Mouse (Mus musculus): Measurements from ENCODE around the gene Mrps12. TPM values are rescaled to one million over a fixed set of nuclear protein-coding genes. Genes with fewer than 3 reads are reported as not detected.
"Not testable (repeated sequence)": the region's sequence is repeated elsewhere in the genome, so short reads cannot be mapped to it uniquely, and the experiment has no call there.

Gene Mrps12
- total and polyA plus RNA-seq, 2 experiments from 2014 or later, result 73.9 to 133 TPM

- Histone ChIP-seq H3K4me3 (ENCODE audit: low read depth, low read length) (no peak overlapping the region), H3K36me3 (replicated peaks; ENCODE audit: control insufficient read depth, insufficient read depth, low read length) (no peaks in the 10 kb centered on the region), H3K27me3 (ENCODE audit: control insufficient read depth, insufficient read depth, low read length) (no peaks in the 10 kb centered on the region), H3K9me3 (replicated peaks; ENCODE audit: control insufficient read depth, low read length) (no peaks in the 10 kb centered on the region), H3K4me1 (ENCODE audit: control insufficient read depth, insufficient read depth) (no peaks in the 10 kb centered on the region), H3K27ac (ENCODE audit: low read depth) (no peak overlapping the region), H3K4me2 (ENCODE audit: low read depth, low read length) (no peak overlapping the region), H3K9ac (replicated peaks; ENCODE audit: low read depth, low read length) (no peak overlapping the region)
- ATAC-seq (ENCODE audit: insufficient read depth, low read depth), result no peak
- TF ChIP-seq EP300 (IDR thresholded peaks at IDR 0.05; ENCODE audit: low read depth), result no peak
- TF ChIP-seq CTCF (IDR thresholded peaks at IDR 0.05; ENCODE audit: low read depth), result no peak
- no peak for DNase-seq (ENCODE audit: low spot score)
Observed at GRCm38 (mm10) chr7:28709454-28709853, 32.2 kb downstream of the Mrps12 start.

GRCm38 (mm10) chr7:28702601-28703143 lies 38.9 kb downstream of the Mrps12 start:
- Histone ChIP-seq H3K9me3 (replicated peaks; ENCODE audit: control insufficient read depth, low read length) (peaks cover 5% of the 10 kb centered on the region; the same call in 1 of the 2 replicates), H3K27ac (ENCODE audit: low read depth) (no peak overlapping the region), H3K4me1 (ENCODE audit: control insufficient read depth, insufficient read depth) (no peaks in the 10 kb centered on the region), H3K27me3 (ENCODE audit: control insufficient read depth, insufficient read depth, low read length) (no peaks in the 10 kb centered on the region), H3K4me2 (ENCODE audit: low read depth, low read length) (no peak overlapping the region), H3K9ac (replicated peaks; ENCODE audit: low read depth, low read length) (no peak overlapping the region), H3K36me3 (replicated peaks; ENCODE audit: control insufficient read depth, insufficient read depth, low read length) (no peaks in the 10 kb centered on the region), H3K4me3 (ENCODE audit: low read depth, low read length) (no peak overlapping the region)
- WGBS, result 64% methylated on average over 9 of the region's 9 CpGs
- DNase-seq (ENCODE audit: low spot score) (no peak), ATAC-seq (ENCODE audit: insufficient read depth, low read depth) (no peak)
- TF ChIP-seq EP300 (IDR thresholded peaks at IDR 0.05; ENCODE audit: low read depth) (no peak), CTCF (IDR thresholded peaks at IDR 0.05; ENCODE audit: low read depth) (no peak)

- H3K27ac ChIP-seq (ENCODE audit: low read depth); ATAC-seq (ENCODE audit: insufficient read depth, low read depth); DNase-seq (ENCODE audit: low spot score); H3K9ac ChIP-seq (replicated peaks; ENCODE audit: low read depth, low read length); H3K9me3 ChIP-seq (replicated peaks; ENCODE audit: control insufficient read depth, low read length); H3K4me3 ChIP-seq (ENCODE audit: low read depth, low read length); H3K4me1 ChIP-seq (ENCODE audit: control insufficient read depth, insufficient read depth); H3K36me3 ChIP-seq (replicated peaks; ENCODE audit: control insufficient read depth, insufficient read depth, low read length); H3K4me2 ChIP-seq (ENCODE audit: low read depth, low read length); H3K27me3 ChIP-seq (ENCODE audit: control insufficient read depth, insufficient read depth, low read length): not testable (repeated sequence)
- WGBS, result 88% methylated on average over 12 of the region's 12 CpGs
Observed at GRCm38 (mm10) chr7:28701306-28701705, 40.3 kb downstream of the Mrps12 start.

GRCm38 (mm10) chr7:28700269-28700668 lies 41.4 kb downstream of the Mrps12 start:
- no peak overlapping the region for H3K27ac ChIP-seq (ENCODE audit: low read depth)

GRCm38 (mm10) chr7:28697277-28697676 lies 44.3 kb downstream of the Mrps12 start:
- TF ChIP-seq EP300 (IDR thresholded peaks at IDR 0.05; ENCODE audit: low read depth) (no peak), CTCF (IDR thresholded peaks at IDR 0.05; ENCODE audit: low read depth) (no peak)
- H3K27me3 ChIP-seq (ENCODE audit: control insufficient read depth, insufficient read depth, low read length), result peaks cover 8% of the 10 kb centered on the region; the same call in 1 of the 2 replicates
- no peaks in the 10 kb centered on the region for H3K4me1 ChIP-seq (ENCODE audit: control insufficient read depth, insufficient read depth)
- H3K4me2 ChIP-seq (ENCODE audit: low read depth, low read length), result no peak overlapping the region
- ATAC-seq (ENCODE audit: insufficient read depth, low read depth) (no peak), DNase-seq (ENCODE audit: low spot score) (no peak)
- no peak overlapping the region for H3K4me3 ChIP-seq (ENCODE audit: low read depth, low read length)
- no peak overlapping the region for H3K9ac ChIP-seq (replicated peaks; ENCODE audit: low read depth, low read length)
- no peaks in the 10 kb centered on the region for H3K36me3 ChIP-seq (replicated peaks; ENCODE audit: control insufficient read depth, insufficient read depth, low read length)
- H3K27ac ChIP-seq (ENCODE audit: low read depth), result no peak overlapping the region
- WGBS, result 85% methylated on average over 11 of the region's 11 CpGs
- H3K9me3 ChIP-seq (replicated peaks; ENCODE audit: control insufficient read depth, low read length), result peaks cover 5% of the 10 kb centered on the region; the same call in 1 of the 2 replicates

More at GRCm38 (mm10) chr7:28700269-28700668, 41.4 kb downstream of the Mrps12 start:
- ATAC-seq (ENCODE audit: insufficient read depth, low read depth) (no peak), DNase-seq (ENCODE audit: low spot score) (no peak)
- no peak for TF ChIP-seq CTCF (IDR thresholded peaks at IDR 0.05; ENCODE audit: low read depth)
- TF ChIP-seq EP300 (IDR thresholded peaks at IDR 0.05; ENCODE audit: low read depth), result no peak
- H3K27me3 ChIP-seq (ENCODE audit: control insufficient read depth, insufficient read depth, low read length), result no peaks in the 10 kb centered on the region
- WGBS, result 95% methylated on average over 4 of the region's 4 CpGs
- H3K9ac ChIP-seq (replicated peaks; ENCODE audit: low read depth, low read length), result no peak overlapping the region
- no peaks in the 10 kb centered on the region for H3K4me1 ChIP-seq (ENCODE audit: control insufficient read depth, insufficient read depth)
- H3K9me3 ChIP-seq (replicated peaks; ENCODE audit: control insufficient read depth, low read length), result peaks cover 5% of the 10 kb centered on the region; the same call in 1 of the 2 replicates
- H3K4me2 ChIP-seq (ENCODE audit: low read depth, low read length), result no peak overlapping the region
- H3K36me3 ChIP-seq (replicated peaks; ENCODE audit: control insufficient read depth, insufficient read depth, low read length), result no peaks in the 10 kb centered on the region
- no peak overlapping the region for H3K4me3 ChIP-seq (ENCODE audit: low read depth, low read length)

GRCm38 (mm10) chr7:28694966-28695511 lies 46.6 kb downstream of the Mrps12 start:
- DNase-seq (ENCODE audit: low spot score), result no peak
- no peaks in the 10 kb centered on the region for H3K36me3 ChIP-seq (replicated peaks; ENCODE audit: control insufficient read depth, insufficient read depth, low read length)
- no peak overlapping the region for H3K4me3 ChIP-seq (ENCODE audit: low read depth, low read length)
- no peak for ATAC-seq (ENCODE audit: insufficient read depth, low read depth)
- H3K9me3 ChIP-seq (replicated peaks; ENCODE audit: control insufficient read depth, low read length), result no peaks in the 10 kb centered on the region
- no peaks in the 10 kb centered on the region for H3K4me1 ChIP-seq (ENCODE audit: control insufficient read depth, insufficient read depth)
- 62% methylated on average over 8 of the region's 8 CpGs for WGBS
- no peak overlapping the region for H3K27ac ChIP-seq (ENCODE audit: low read depth)
- TF ChIP-seq EP300 (IDR thresholded peaks at IDR 0.05; ENCODE audit: low read depth), result no peak
- H3K4me2 ChIP-seq (ENCODE audit: low read depth, low read length), result no peak overlapping the region
- no peak overlapping the region for H3K9ac ChIP-seq (replicated peaks; ENCODE audit: low read depth, low read length)
- H3K27me3 ChIP-seq (ENCODE audit: control insufficient read depth, insufficient read depth, low read length), result peaks cover 8% of the 10 kb centered on the region; the same call in 1 of the 2 replicates

All from heart, postnatal 0 days (tissue).